Mouse (Mus musculus) liver, embryonic 18 days (tissue): Measurements from ENCODE around the gene Vmn2r3. TPM values are rescaled to one million over a fixed set of nuclear protein-coding genes. Genes with fewer than 3 reads are reported as not detected.

Experiments used
- polyA plus RNA-seq: library from polyadenylated mRNA; depleted of rRNA; stranded (reverse); fragments of >200 nt; gene quantifications from 2 replicates; pipeline ENCODE4 v1.2.3, GENCODE M21; 2012; rRNA removed

Gene Vmn2r3
- polyA plus RNA-seq: 0.01 TPM in 1 of 2 replicates, not detected in the other

GRCm38 (mm10) chr3:64289609-64290008 lies at the start of gene Vmn2r3:
Vmn2r3 (minus strand) TSS chr3:64289709.

Other genes starting within 250 kb of the Vmn2r3 start
- gene Vmn2r1, start 208.2 kb downstream of the Vmn2r3 start, polyA plus RNA-seq: under 0.01 and 0.01 TPM in 2 replicates
- not detected in 2 replicates for gene Vmn2r2, start 147.8 kb downstream of the Vmn2r3 start, polyA plus RNA-seq
- gene Vmn2r4, start 125.7 kb upstream of the Vmn2r3 start, polyA plus RNA-seq: not detected in 2 replicates
- not detected in 2 replicates for gene Vmn2r5, start 220.1 kb upstream of the Vmn2r3 start, polyA plus RNA-seq